Mouse (Mus musculus) liver, embryonic 13.5 days (tissue): ENCODE results near the gene Olfr1105. TPM values are rescaled to one million over a fixed set of nuclear protein-coding genes. Genes with fewer than 3 reads are reported as not detected.

Source experiments
- ATAC-seq: fragments of 200-750 bp; cut with Nextera tagmentation; 2 replicates; pipeline ENCODE4 v1.8.0; 2017; ENCODE audit warnings: low read depth, mild to moderate bottlenecking, moderate number of reproducible peaks, moderate library complexity
- DNase-seq: peaks from one replicate; pipeline ENCODE4 v3.0.0; 2022
- H3K27ac ChIP-seq: fragments of 300-500 bp; sonication (generic); 2 replicates; pipeline ENCODE4 v1.5.1; 2015; ENCODE audit warnings: moderate library complexity, mild to moderate bottlenecking, inconsistent platforms
- H3K27me3 ChIP-seq: fragments of 300-500 bp; sonication (generic); 2 replicates; pipeline ENCODE4 v1.6.1; 2015; ENCODE audit warnings: mild to moderate bottlenecking, inconsistent platforms
- H3K36me3 ChIP-seq: fragments of 300-500 bp; sonication (generic); 2 replicates; pipeline ENCODE4 v1.6.1; 2015; ENCODE audit warnings: mild to moderate bottlenecking, inconsistent platforms
- H3K4me1 ChIP-seq: fragments of 300-500 bp; sonication (generic); replicated peaks from 2 replicates; pipeline ENCODE4 v1.6.1; 2015; ENCODE audit warnings: inconsistent platforms
- H3K4me2 ChIP-seq: fragments of 300-500 bp; sonication (generic); 2 replicates; pipeline ENCODE4 v1.6.1; 2015; ENCODE audit warnings: inconsistent platforms, mild to moderate bottlenecking, moderate library complexity
- H3K4me3 ChIP-seq: fragments of 300-500 bp; sonication (generic); replicated peaks from 2 replicates; pipeline ENCODE4 v1.5.1; 2015; ENCODE audit warnings: mild to moderate bottlenecking, inconsistent platforms
- H3K9ac ChIP-seq: fragments of 300-500 bp; sonication (generic); 2 replicates; pipeline ENCODE4 v1.6.1; 2015; ENCODE audit warnings: mild to moderate bottlenecking, inconsistent platforms
- H3K9me3 ChIP-seq: fragments of 300-500 bp; sonication (generic); replicated peaks from 2 replicates; pipeline ENCODE4 v1.6.1; 2016; ENCODE audit warnings: inconsistent platforms
- WGBS: fragments of 180-500 bp; shearing (Covaris S2); methylation state at CpG from one replicate; pipeline ENCODE4 v1.1.7; 2015; ENCODE audit not compliant: insufficient replicate concordance; 5-methylcytosine and 5-hydroxymethylcytosine counted together
- polyA plus RNA-seq: library from polyadenylated mRNA; unstranded; fragments of >200 nt; fragmentation: Nextera tagmentation; extraction: Ambion mirVana; gene quantifications from 2 replicates; pipeline ENCODE4 v1.2.1, GENCODE M21; 2015

Olfr1105 gene
- not detected in 2 replicates for polyA plus RNA-seq

DNA sequence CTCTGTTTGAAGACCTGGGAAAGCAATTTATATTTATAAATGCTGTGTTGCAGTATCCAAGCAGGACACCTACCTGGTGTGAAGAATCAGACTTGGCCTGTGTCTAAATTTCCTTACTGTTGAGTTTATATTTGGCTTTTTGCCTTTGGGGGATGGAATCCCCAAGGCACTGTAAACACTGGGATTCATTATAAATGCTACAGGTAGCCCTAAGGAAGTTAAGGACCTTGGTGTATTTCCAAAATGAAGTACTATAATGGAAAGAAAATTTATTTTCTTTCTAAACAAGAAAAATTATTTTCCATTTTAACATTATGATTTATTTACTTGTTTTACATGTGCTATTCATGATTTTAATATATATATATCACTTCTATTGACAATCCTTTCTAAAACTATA is at the start of gene Olfr1105:
TSS of gene Olfr1105 (minus strand) at position 101 of the 400 bp plus-strand sequence.
- Histone ChIP-seq H3K27me3 (no peaks in the 10 kb centered on the region), H3K4me2 (no peak within 1 kb of the TSS), H3K4me3 (no peak within 1 kb of the TSS), H3K4me1 (no peaks in the 10 kb centered on the region), H3K9me3 (no peaks in the 10 kb centered on the region; the same call in 1 of the 2 replicates), H3K27ac (no peak within 1 kb of the TSS), H3K36me3 (no peaks in the 10 kb centered on the region), H3K9ac (no peak within 1 kb of the TSS)
- ATAC-seq (no peak), DNase-seq (no peak)

DNA sequence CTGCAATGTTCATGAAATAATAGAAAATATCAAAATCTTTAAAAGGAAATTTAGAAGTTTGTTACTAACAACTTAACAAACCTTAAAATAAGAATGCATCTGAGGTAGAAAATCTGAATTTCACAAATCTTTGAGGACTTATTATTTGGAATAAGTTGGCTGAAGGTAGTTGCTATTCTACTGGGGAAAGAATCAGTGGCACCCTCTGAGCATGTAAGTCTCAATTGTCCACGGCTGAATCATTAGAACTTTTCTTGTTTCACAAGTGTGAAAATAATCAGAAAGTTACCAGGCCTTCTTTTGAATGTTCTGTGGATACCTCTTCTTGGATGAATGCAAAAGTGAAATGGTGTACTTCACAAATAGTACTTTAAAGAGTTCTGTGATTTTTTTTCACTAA is 39.4 kb upstream of the Olfr1105 start, which contains the start of gene Olfr1107:
TSS of gene Olfr1107 (minus strand) at position 101 of the 400 bp plus-strand sequence.
- H3K9me3 ChIP-seq, result no peaks in the 10 kb centered on the region
- DNase-seq (no peak), ATAC-seq (no peak)
- H3K9ac ChIP-seq, result no peak within 1 kb of the TSS
- no peak within 1 kb of the TSS for H3K4me2 ChIP-seq
- no peaks in the 10 kb centered on the region for H3K27me3 ChIP-seq
- no peaks in the 10 kb centered on the region for H3K4me1 ChIP-seq
- H3K36me3 ChIP-seq, result no peaks in the 10 kb centered on the region
- no peak within 1 kb of the TSS for H3K4me3 ChIP-seq
- 38% methylated on average over 1 of the region's 1 CpGs for WGBS
- H3K27ac ChIP-seq, result no peak within 1 kb of the TSS

DNA sequence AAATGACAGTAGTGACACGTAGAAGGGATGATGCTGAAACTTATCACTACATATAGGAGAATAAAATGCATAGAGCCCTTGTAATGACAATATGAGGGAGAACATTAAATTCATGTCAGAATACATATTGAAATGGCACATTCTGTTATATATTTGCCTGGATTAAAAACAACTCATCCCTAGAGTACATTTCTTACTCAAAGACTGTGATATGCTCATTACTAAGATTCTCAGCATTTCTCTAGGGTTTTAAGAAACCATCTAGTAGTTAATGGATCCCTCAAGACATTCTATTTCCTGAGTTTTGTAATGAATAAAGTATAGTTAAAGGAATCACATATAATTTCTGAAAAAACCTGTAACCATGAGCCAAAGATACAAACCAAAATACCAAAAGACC is 15.8 kb upstream of the Olfr1105 start, which contains the start of gene Olfr1106:
TSS of gene Olfr1106 (minus strand) at position 101 of the 400 bp plus-strand sequence.
- Histone ChIP-seq H3K4me1 (no peaks in the 10 kb centered on the region), H3K36me3 (no peaks in the 10 kb centered on the region), H3K9me3 (no peaks in the 10 kb centered on the region), H3K27ac (no peak within 1 kb of the TSS), H3K4me2 (no peak within 1 kb of the TSS), H3K27me3 (no peaks in the 10 kb centered on the region), H3K9ac (no peak within 1 kb of the TSS), H3K4me3 (no peak within 1 kb of the TSS)
- no peak for DNase-seq
- 33% methylated on average over 1 of the region's 1 CpGs for WGBS
- ATAC-seq, result no peak

DNA sequence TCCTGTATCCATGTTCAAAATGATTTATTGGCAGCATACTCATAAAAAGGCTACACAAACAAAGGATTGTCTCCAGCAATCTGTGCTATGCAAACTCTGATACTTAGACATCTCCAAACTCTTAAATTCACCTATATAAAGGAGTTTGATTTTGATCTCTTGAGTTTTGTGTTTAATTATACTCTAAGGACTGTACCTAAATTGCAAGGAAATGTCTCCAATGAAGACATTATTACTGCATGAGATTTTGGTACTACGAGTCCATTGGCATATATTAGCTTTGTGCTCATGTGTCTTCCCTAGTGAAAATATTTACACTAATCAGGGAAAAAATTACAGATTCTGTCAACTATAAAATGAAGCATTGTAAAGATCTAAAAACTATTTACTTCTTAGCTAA is 9.4 kb downstream of the Olfr1105 start, which contains the start of gene Olfr1104:
TSS of gene Olfr1104 (minus strand) at position 101 of the 400 bp plus-strand sequence.
- H3K4me1 ChIP-seq, result no peaks in the 10 kb centered on the region
- ATAC-seq, result no peak
- WGBS, result 78% methylated on average over 1 of the region's 1 CpGs
- H3K4me3 ChIP-seq, result no peak within 1 kb of the TSS
- H3K36me3 ChIP-seq, result no peaks in the 10 kb centered on the region
- no peaks in the 10 kb centered on the region for H3K27me3 ChIP-seq
- H3K9me3 ChIP-seq, result no peaks in the 10 kb centered on the region
- H3K4me2 ChIP-seq, result no peak within 1 kb of the TSS
- H3K9ac ChIP-seq, result no peak within 1 kb of the TSS
- no peak for DNase-seq
- H3K27ac ChIP-seq, result no peak within 1 kb of the TSS

DNA sequence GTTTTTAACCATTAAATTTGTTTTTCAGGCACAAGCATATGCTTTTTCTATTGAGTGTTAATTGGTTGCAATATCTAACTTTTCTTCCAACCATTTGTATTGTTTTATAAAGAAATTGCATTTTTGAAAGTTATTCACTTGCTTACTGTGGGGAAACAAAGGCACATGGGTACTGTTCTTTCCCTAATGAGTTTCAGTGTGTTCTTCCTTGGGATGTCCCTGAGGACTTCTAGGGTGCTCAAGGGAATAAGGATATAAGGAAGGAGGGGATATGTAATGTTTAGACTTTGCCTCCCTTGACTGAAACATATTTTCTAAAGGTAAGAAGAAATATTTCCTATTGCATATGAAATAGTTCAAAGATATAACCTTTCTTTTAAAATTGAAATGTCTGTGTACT is 38.2 kb downstream of the Olfr1105 start, which contains the start of gene Olfr1102:
TSS of gene Olfr1102 (plus strand) at position 301 of the 400 bp plus-strand sequence.
- Histone ChIP-seq H3K9ac (no peak within 1 kb of the TSS), H3K4me1 (no peaks in the 10 kb centered on the region), H3K4me2 (no peak within 1 kb of the TSS), H3K9me3 (no peaks in the 10 kb centered on the region), H3K27me3 (no peaks in the 10 kb centered on the region), H3K27ac (no peak within 1 kb of the TSS), H3K36me3 (no peaks in the 10 kb centered on the region), H3K4me3 (no peak within 1 kb of the TSS)
- ATAC-seq (no peak), DNase-seq (no peak)

DNA sequence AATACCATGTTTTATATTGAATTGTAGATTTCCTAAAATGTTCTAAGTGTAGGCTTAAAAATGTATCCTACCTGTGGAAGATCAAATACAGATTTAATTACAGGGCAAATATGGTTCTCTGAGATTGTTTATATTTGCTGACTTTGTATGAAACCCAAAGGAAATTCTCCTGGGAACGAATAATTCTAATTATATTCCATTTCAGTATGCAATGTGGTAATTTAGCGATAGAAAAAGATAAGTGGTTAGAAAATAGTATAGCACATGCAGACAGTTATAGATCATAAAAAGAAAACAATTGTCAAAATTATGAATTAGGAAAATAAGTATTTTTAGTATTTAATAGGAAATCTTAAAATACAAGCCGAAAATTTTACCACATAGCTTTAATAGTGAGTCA is 45.2 kb downstream of the Olfr1105 start, which contains the start of gene Olfr1101:
TSS of gene Olfr1101 (minus strand) at position 101 of the 400 bp plus-strand sequence.
- no peak for ATAC-seq
- no peaks in the 10 kb centered on the region for H3K4me1 ChIP-seq
- H3K27ac ChIP-seq, result no peak within 1 kb of the TSS
- no peaks in the 10 kb centered on the region for H3K36me3 ChIP-seq
- H3K27me3 ChIP-seq, result no peaks in the 10 kb centered on the region
- H3K4me2 ChIP-seq, result no peak within 1 kb of the TSS
- H3K4me3 ChIP-seq, result no peak within 1 kb of the TSS
- H3K9me3 ChIP-seq, result no peaks in the 10 kb centered on the region
- WGBS, result 50% methylated on average over 3 of the region's 3 CpGs
- DNase-seq, result no peak
- no peak within 1 kb of the TSS for H3K9ac ChIP-seq

Other genes starting within 250 kb of the Olfr1105 start
- not detected in 2 replicates for gene Olfr141, start 226.5 kb downstream of the Olfr1105 start, polyA plus RNA-seq
- not detected in 2 replicates for gene Olfr1094, start 211.9 kb downstream of the Olfr1105 start, polyA plus RNA-seq
- gene Olfr1095, start 184.8 kb downstream of the Olfr1105 start, polyA plus RNA-seq, result not detected in 2 replicates
- gene Gm13723, start 161.7 kb downstream of the Olfr1105 start, polyA plus RNA-seq, result not detected in 2 replicates
- not detected in 2 replicates for gene Olfr1097, start 144.3 kb downstream of the Olfr1105 start, polyA plus RNA-seq
- gene Olfr1098, start 112.0 kb downstream of the Olfr1105 start, polyA plus RNA-seq, result not detected in 2 replicates
- not detected in 2 replicates for gene Olfr1099, start 75.8 kb downstream of the Olfr1105 start, polyA plus RNA-seq
- gene Olfr1100, start 56.6 kb downstream of the Olfr1105 start, polyA plus RNA-seq, result not detected in 2 replicates
- gene Olfr1101, start 45.3 kb downstream of the Olfr1105 start, polyA plus RNA-seq, result not detected in 2 replicates
- not detected in 2 replicates for gene Olfr1102, start 38.1 kb downstream of the Olfr1105 start, polyA plus RNA-seq
- not detected in 2 replicates for gene Olfr1104, start 9.5 kb downstream of the Olfr1105 start, polyA plus RNA-seq
- not detected in 2 replicates for gene Olfr1106, start 15.7 kb upstream of the Olfr1105 start, polyA plus RNA-seq
- not detected in 2 replicates for gene Olfr1107, start 39.3 kb upstream of the Olfr1105 start, polyA plus RNA-seq
- not detected in 2 replicates for gene Olfr1109, start 59.5 kb upstream of the Olfr1105 start, polyA plus RNA-seq
- gene Olfr259, start 78.0 kb upstream of the Olfr1105 start, polyA plus RNA-seq, result not detected in 2 replicates
- gene Olfr1110, start 103.8 kb upstream of the Olfr1105 start, polyA plus RNA-seq, result not detected in 2 replicates
- not detected in 2 replicates for gene Olfr1111, start 116.1 kb upstream of the Olfr1105 start, polyA plus RNA-seq
- gene Olfr1112, start 151.3 kb upstream of the Olfr1105 start, polyA plus RNA-seq, result not detected in 2 replicates
- gene Olfr1113, start 172.4 kb upstream of the Olfr1105 start, polyA plus RNA-seq, result not detected in 2 replicates
- not detected in 2 replicates for gene Olfr1115, start 211.5 kb upstream of the Olfr1105 start, polyA plus RNA-seq
- gene Olfr1116, start 231.0 kb upstream of the Olfr1105 start, polyA plus RNA-seq, result not detected in 2 replicates